Mouse (Mus musculus) thymus, postnatal 25 days (tissue): ENCODE measurements around the gene Olfr279.
"Not testable (repeated sequence)": the region's sequence is repeated elsewhere in the genome, so short reads cannot be mapped to it uniquely, and the experiment has no call there.

Experiments
- DNase-seq: peaks from one replicate; pipeline ENCODE4 v3.0.0; 2022

Olfr279 gene

GRCm38 (mm10) chr15:98511386-98511928 is 19.3 kb downstream of the Olfr279 start:
- DNase-seq: peak; percentile 66

- DNase-seq: no peak
Observed at GRCm38 (mm10) chr15:98512232-98512631, 20.0 kb downstream of the Olfr279 start.

GRCm38 (mm10) chr15:98512799-98513321 is 20.7 kb downstream of the Olfr279 start:
- no peak for DNase-seq

GRCm38 (mm10) chr15:98513676-98514075 is 21.5 kb downstream of the Olfr279 start:
- peak; percentile 21 for DNase-seq

GRCm38 (mm10) chr15:98514146-98514545 is 21.9 kb downstream of the Olfr279 start:
- peak; percentile 66 for DNase-seq

DNA sequence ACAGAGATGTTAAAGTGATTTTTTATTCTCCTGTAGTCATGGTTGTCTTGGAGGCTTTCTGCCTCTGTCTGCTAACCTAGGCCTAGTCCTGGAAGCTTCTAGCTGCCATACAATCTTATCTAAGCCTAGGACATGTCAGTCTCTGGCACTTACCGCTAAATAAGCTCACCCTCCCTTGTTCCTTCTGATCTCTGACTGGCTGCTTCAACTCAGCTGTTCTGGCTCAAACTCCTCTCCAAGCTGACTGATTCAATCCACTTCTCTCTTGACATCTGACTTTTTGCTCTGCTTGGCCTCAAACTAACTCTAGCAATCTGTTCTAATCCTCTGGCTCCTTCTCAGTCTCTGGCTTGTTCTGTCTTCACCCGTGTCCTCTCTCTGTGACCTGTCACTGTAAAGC is 22.6 kb downstream of the Olfr279 start:
- DNase-seq: not testable (repeated sequence)

- peak; percentile 71 for DNase-seq
Observed at GRCm38 (mm10) chr15:98517380-98518355, 25.5 kb downstream of the Olfr279 start.

DNA sequence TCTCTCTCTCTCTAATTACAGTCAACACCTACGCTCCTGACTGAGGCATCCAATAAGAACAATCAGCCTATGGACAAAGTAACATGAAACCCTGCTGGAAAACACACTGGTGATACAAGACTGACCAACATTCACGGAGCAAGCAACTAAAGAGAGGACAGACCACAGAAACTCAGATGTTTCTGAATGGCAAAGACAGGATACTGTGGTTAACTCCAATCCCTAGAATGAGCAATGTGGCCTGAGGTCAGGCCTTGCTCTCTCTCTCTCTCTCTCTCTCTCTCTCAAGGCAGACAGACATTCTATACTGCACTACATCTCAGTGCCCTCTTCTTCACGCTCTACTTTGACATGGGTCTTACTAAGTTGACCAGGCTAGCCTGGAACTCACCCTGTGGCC is 29.0 kb downstream of the Olfr279 start:
- no peak for DNase-seq

DNA sequence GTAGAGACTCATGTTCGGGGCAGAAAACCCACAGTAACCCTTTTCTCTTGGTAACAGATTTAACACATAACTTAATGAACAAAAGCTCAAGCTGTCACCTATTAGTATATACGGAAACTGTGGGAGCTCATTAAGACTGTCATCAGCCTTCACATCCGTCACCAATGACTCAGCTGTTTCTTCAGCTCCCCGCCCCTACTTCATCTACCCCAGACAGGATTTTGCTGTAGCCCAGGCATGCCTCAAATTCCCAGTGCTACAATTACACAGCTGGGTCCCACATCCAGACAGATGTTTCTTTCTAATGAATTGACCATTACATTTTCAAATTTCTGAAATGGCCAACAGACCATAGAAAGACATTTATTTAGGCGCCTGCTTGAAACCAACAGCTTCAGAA is 33.9 kb downstream of the Olfr279 start:
- DNase-seq: no peak

GRCm38 (mm10) chr15:98527056-98527771 is 35.0 kb downstream of the Olfr279 start:
- DNase-seq: no peak

DNA sequence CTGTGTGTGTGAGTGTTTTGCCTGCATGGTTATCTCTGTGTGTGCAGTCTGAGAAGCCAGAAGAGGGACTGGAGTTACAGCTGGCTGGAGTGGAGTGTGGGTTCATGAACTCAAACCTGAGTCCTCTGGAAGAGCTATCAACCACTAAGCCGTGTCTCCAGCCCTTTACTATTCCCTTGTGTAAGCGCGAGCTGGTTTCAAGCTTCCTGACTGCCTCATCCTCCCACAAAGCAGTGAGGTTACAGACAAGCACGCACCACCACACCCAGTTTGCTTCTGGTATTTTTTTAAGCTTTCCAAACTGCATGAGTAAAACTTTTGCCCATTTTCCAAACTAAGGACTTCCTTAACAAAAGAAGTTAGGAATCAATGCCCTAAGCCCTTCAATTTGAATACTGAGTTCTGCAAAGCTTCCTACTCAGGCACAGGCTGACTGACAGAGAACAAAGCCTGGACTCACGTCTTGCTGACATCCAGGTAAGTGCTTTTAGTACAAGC is 35.9 kb downstream of the Olfr279 start:
- DNase-seq: no peak

DNA sequence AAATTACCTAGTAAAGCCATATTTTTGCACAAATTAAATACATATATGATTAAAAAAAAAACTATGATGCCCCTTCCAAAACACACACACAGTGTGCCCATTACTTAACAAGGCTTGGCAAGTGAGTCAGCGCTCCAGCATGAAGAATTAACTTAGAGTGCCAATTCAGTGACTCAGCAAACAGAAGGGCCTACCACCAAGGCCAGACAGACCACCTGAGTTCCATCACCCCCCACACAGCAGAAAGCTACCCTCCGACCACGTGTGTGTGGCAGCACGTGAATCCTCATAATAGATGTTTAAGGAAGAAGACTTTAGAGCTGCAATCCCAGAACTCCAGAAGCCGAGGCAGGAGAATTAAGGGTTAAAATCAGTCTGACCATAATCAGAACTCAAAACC is 40.1 kb downstream of the Olfr279 start:
- DNase-seq: no peak

DNA sequence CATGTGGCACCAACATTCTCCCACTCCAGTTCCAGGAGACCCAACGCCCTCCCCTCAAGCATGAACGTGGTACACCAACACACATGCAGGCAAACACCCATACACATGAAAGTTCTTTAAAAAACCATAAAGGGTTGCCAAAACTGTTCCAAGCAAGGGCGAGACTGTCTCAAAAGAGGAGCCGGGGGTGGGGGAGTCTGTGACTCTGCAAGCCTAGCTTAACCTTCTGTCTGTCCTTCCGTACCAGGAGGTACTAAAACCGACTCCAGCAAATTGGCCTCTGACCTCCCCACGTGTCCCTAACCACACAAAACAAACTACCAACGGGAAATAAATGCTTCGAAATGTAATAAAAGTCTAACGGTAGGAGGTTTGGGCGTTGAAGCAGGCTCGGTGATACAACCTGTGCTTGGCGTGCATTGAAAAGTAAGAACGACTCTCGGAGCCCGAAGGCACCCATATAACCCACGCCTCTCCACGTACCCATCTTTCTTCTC is 40.9 kb downstream of the Olfr279 start:
- no peak for DNase-seq

- DNase-seq: peak; percentile 99
Observed at GRCm38 (mm10) chr15:98533881-98534627, 41.9 kb downstream of the Olfr279 start, which contains the start of gene Kansl2. Kansl2 (minus strand) TSS chr15:98534264.

- no peak for DNase-seq
Observed at GRCm38 (mm10) chr15:98535921-98536320, 43.7 kb downstream of the Olfr279 start.

- no peak for DNase-seq
Observed at GRCm38 (mm10) chr15:98536828-98537510, 44.8 kb downstream of the Olfr279 start.

- no peak for DNase-seq
Observed at GRCm38 (mm10) chr15:98537923-98538322, 45.7 kb downstream of the Olfr279 start.

GRCm38 (mm10) chr15:98541064-98541463 is 48.9 kb downstream of the Olfr279 start:
- no peak for DNase-seq

- no peak for DNase-seq
Observed at GRCm38 (mm10) chr15:98543341-98543740, 51.1 kb downstream of the Olfr279 start.

DNA sequence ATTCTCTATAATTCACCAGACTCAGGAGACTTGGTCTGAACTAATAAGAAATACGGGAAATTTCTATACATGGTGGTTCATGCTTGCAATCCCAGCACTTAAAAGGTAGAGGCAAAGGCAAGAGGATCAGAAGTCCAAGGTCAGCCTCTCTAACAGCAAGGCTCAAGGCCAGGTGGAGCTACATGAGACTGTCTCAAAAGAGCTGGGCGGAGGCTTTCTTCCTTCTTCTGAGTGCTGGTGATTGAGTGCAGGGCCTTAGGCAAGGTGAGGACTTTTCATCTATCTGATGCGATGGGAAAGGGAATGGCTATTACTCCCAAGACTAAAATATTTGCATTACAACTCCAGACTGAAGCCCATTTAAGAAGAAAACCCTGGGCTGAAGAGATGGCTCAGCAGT is 52.9 kb downstream of the Olfr279 start:
- DNase-seq: no peak

- no peak for DNase-seq
Observed at GRCm38 (mm10) chr15:98546843-98547242, 54.6 kb downstream of the Olfr279 start.
